Comparison of ENCODE assay signal across 24 mouse cellular contexts in genomic region chr6:116715166-116715565, GRCm38 (mm10). TPM values are rescaled to one million over a fixed set of nuclear protein-coding genes. Genes with fewer than 3 reads are reported as not detected.
A peak's percentile ranks its signal among the peaks of the same experiment; 100 is the strongest.
DNase-seq lines count a peak whose midpoint lies in the region.
"Had no signal": no experiment of that assay in that cellular context is flagged by ENCODE, and none has a peak within 500 bp of the region (broad histone marks: within the 10 kb centered on the region; RNA-seq: fewer than 3 reads in every experiment).

No protein-coding gene starts in this region.

- H3K36me3 ChIP-seq in limb, embryonic 10.5 days, result no peaks in the 10 kb centered on the region
- H3K36me3 ChIP-seq: hindbrain, embryonic 10.5 days; hindbrain, embryonic 15.5 days; limb, embryonic 13.5 days; lung, embryonic 15.5 days; midbrain, embryonic 10.5 days; midbrain, embryonic 15.5 days; neural tube, embryonic 15.5 days had no signal

- no peaks in the 10 kb centered on the region for H3K9me3 ChIP-seq in limb, embryonic 10.5 days (replicated peaks)
- H3K9me3 ChIP-seq: hindbrain, embryonic 10.5 days; hindbrain, embryonic 15.5 days; limb, embryonic 13.5 days; lung, embryonic 15.5 days; midbrain, embryonic 10.5 days; midbrain, embryonic 15.5 days; neural tube, embryonic 15.5 days had no signal

- no peak overlapping the region for H3K4me3 ChIP-seq in limb, embryonic 10.5 days
- H3K4me3 ChIP-seq: hindbrain, embryonic 10.5 days; hindbrain, embryonic 15.5 days; layer of hippocampus, adult 2 months; left cerebral cortex, adult 2 months; limb, embryonic 13.5 days; lung, embryonic 15.5 days; midbrain, embryonic 10.5 days; midbrain, embryonic 15.5 days; neural tube, embryonic 15.5 days had no signal

- DNase-seq in heart, adult 11 months, result peak; percentile 59
- no peak for DNase-seq in heart, adult 18-20 months
- DNase-seq in kidney, adult 18-20 months, result peak; percentile 38
- DNase-seq in kidney, postnatal 10 days, result no peak
- peak; percentile 52 for DNase-seq in R1 (ENCODE audit: low read depth, low spot score)
- DNase-seq in adrenal gland, postnatal 10 days, result peak; percentile 24
- DNase-seq in spleen, postnatal 36 days (ENCODE audit: low spot score in 2 of 2), result no peak
- DNase-seq in limb, embryonic 10.5 days (ENCODE audit: low spot score), result no peak
- DNase-seq: cerebellum, adult 8-10 months; cerebellum, postnatal 25 days; gastrocnemius, postnatal 36 days; right cerebral cortex, adult 18-20 months; thymus, adult 2 months; thymus, postnatal 4 days had no signal

- WGBS in limb, embryonic 10.5 days, result 84% methylated on average over 2 of the region's 2 CpGs

- no peak overlapping the region for H3K27ac ChIP-seq in limb, embryonic 10.5 days
- H3K27ac ChIP-seq: hindbrain, embryonic 10.5 days; hindbrain, embryonic 15.5 days; layer of hippocampus, adult 2 months; left cerebral cortex, adult 2 months; limb, embryonic 13.5 days; lung, embryonic 15.5 days; midbrain, embryonic 10.5 days; midbrain, embryonic 15.5 days; neural tube, embryonic 15.5 days had no signal

- H3K4me1 ChIP-seq in limb, embryonic 10.5 days, result peaks cover 11% of the 10 kb centered on the region
- H3K4me1 ChIP-seq: hindbrain, embryonic 15.5 days; midbrain, embryonic 15.5 days; neural tube, embryonic 15.5 days had no signal

- no peaks in the 10 kb centered on the region for H3K27me3 ChIP-seq in limb, embryonic 10.5 days (ENCODE audit: low read depth, poor library complexity, severe bottlenecking)
- H3K27me3 ChIP-seq: hindbrain, embryonic 15.5 days; limb, embryonic 13.5 days; lung, embryonic 15.5 days; midbrain, embryonic 15.5 days; neural tube, embryonic 15.5 days; Patski had no signal

RNA-seq across cellular contexts. Expression of gene Tmem72, which starts 1.5 kb away (rescaled TPM):
- under 1 TPM in 1 of 2 experiments, not detected in 1; 0.03 TPM for total RNA-seq in heart, adult 18-20 months (2021)
- total RNA-seq in adrenal gland, postnatal 10 days (2021), result under 1 TPM; 0.09 to 0.33 TPM
- polyA plus RNA-seq in limb, embryonic 10.5 days (2016; fragmentation: Nextera tagmentation; extraction: Ambion mirVana), result 0.04 and 0.06 TPM in 2 replicates

RNA-seq across cellular contexts. Expression of gene Rassf4, which starts 41.4 kb away (rescaled TPM):
- 1 to 10 TPM; 4.3 to 6.1 TPM for total RNA-seq in heart, adult 18-20 months (2021)
- 1 to 10 TPM; 6.0 to 6.3 TPM for total RNA-seq in adrenal gland, postnatal 10 days (2021)
- 2.7 and 4.2 TPM in 2 replicates for polyA plus RNA-seq in limb, embryonic 10.5 days (2016; fragmentation: Nextera tagmentation; extraction: Ambion mirVana)

Comparison
In these comparisons a context has a peak if more than half of its experiments do, and no peak if none do; other contexts are left out.
1. DNase-seq: peak in heart, adult 11 months (single experiment), kidney, adult 18-20 months (single experiment), R1 (single experiment) and adrenal gland, postnatal 10 days (single experiment); none in heart, adult 18-20 months (0 of 2), kidney, postnatal 10 days (single experiment), spleen, postnatal 36 days (0 of 2) and limb, embryonic 10.5 days (single experiment).